Mouse (Mus musculus) ES-Bruce4 (cell line): ENCODE results near the gene Ccr2.

Experiments used
- CTCF ChIP-seq: IDR thresholded peaks from one replicate; pipeline ENCODE4 v1.8.1; 2011; ENCODE audit warnings: low read depth, low read length
- EP300 ChIP-seq: IDR thresholded peaks from 2 replicates; pipeline ENCODE4 v1.6.1; 2011; ENCODE audit warnings: low read depth, low read length; ENCODE audit not compliant: insufficient read depth
- POLR2A ChIP-seq: IDR thresholded peaks from one replicate; pipeline ENCODE4 v1.8.1; 2011; ENCODE audit warnings: low read length; ENCODE audit not compliant: insufficient read depth

DNA sequence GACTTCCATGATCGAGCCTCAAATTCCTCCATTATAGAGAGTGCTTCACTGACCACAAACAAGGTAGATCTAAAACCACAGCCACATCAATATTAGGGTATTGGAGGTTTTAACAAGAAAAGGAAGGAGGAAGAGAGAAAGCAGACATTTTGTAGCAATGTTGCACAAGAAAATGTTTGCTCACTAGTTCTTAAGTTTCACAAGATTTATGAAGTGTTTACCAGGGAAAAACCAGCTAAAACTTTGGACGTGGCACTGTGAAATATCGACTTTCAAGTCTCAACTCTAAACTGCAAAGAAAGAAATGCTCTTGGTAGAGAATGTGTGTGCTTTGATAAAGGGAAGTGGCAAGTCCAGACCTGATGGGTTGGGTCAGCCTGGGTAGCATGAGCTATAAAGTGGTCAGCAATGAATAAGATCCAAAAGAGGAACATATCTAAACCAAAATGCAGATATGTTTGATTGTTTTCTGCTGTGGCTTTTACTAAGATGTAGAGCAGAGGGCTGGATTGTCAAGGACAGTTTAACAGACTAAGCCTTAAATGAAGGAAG, 45.5 kb upstream of the Ccr2 start:
- TF ChIP-seq CTCF, result no peak
- TF ChIP-seq POLR2A, result no peak
- TF ChIP-seq EP300, result no peak
